Mouse (Mus musculus): ENCODE results near the gene Col25a1.

DNA sequence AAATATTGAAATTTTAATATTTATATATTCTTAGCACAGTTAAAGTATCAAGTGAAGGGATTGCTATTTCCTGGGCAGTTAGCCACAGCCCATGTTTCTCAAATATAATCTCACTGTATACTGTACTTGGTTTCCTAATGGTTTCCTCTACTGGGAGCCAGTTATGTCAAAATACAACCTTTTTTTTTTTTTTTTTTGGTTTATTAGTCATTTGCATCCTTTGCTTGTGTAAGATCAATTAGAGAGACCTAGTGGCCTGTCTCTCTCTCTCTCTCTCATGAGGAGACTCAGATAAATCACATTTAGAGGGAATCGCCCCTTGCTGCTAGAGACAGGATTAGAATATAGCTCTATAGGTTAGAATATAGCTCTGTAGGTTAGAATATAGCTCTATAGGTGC, 237.8 kb downstream of the Col25a1 start:
- no peak for TF ChIP-seq MYOD1 (IDR thresholded peaks at IDR 0.05; ENCODE audit: control insufficient read depth, insufficient read length, low read depth)
- TF ChIP-seq CTCF (IDR thresholded peaks at IDR 0.05; ENCODE audit: control insufficient read depth, insufficient read depth, insufficient read length), result no peak

Data from C2C12 (cell line).